Mouse (Mus musculus) megakaryocyte, embryonic 14.5 days (primary cell): ENCODE data around the gene Brinp2.

Experiments used
- FLI1 ChIP-seq: IDR thresholded peaks from 2 replicates; pipeline ENCODE4 v1.6.1; 2012; ENCODE audit warnings: low read length, inconsistent platforms, mixed read lengths
- GATA1 ChIP-seq: IDR thresholded peaks from 3 replicates; pipeline ENCODE4 v1.6.1; 2012; ENCODE audit warnings: mixed read lengths, low read length, inconsistent platforms, borderline replicate concordance

DNA sequence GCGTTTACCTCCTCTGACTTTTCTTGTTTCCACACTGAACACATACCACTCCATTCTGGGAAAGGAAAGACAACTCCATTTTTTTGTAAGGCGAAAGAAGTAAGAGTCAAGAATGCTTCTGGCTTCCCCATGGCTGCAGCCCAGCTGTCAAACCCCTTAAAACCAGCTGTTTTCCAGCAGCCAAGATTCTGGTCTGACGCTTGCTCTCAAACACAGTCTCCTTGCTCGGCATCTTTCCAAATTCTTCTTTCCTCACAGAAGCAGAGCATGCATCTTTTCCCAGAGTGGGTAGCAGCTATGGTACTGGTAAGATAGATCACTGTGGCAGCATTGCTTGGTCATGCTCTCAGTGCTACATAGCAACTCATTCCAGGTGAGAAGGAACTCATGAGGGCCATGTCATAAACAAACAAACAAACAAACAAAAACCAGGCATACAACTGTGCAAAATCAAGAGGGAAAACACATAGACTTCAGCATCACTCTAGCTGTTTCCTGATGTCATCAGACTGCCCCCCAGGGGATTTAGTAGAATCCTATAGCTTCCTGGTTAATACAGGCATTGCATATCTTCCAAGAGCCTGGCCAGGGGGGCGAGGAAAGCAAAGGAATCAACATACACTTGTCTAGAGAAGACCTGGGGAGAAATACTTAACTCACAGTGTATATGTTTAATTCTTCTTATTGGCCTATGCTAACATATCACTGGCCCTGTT lies 2.3 kb downstream of the Brinp2 start:
- TF ChIP-seq GATA1 (no peak), FLI1 (no peak)
